Mouse (Mus musculus): ENCODE data around the gene Kif26a. TPM values are rescaled to one million over a fixed set of nuclear protein-coding genes. Genes with fewer than 3 reads are reported as not detected.

Kif26a gene
- polyA plus RNA-seq, 1 experiment from 2014 or later, result 3.5 TPM

DNA sequence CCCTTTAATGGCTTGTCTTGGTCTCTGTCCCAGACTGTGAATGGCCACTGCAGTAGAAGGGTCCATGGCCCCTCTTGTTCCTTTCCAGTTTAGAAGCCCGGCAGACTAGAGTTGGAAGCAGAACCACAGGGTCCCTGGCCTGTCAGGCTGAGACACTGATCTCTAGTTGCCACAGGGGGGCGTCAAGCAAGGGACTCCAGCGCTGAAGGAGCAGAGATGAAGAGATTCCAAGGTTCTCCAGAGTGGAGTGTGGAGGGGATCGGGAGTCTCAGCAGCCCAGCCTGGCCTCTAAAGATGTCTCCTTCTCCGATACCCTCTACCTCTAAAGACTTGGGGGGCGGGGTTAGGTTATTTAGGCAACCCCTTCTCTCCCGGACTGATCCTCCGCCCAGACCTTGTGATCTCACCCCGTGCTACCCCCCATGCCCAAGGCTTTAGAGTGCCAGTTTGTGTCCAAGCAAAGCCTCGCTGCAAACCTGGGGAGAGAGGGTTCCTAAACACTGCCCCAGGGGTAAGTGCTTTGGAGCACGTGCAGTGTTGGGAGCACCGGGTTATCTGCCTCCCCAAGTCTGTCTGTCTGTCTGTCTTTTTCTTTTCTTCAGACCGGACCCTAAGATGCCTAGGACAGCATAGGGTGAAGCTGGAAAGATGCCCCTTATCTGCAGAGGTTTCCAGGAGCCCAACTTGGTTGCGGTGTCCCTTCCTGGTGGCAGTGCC is 2.7 kb upstream of the Kif26a start:
- peak overlapping the region; percentile 67 for H3K4me2 ChIP-seq (ENCODE audit: low read depth, low read length)
- peaks cover 26% of the 10 kb centered on the region; the same call in 1 of the 2 replicates for H3K4me1 ChIP-seq (ENCODE audit: control insufficient read depth, insufficient read depth, low read length)
- H3K4me3 ChIP-seq (replicated peaks; ENCODE audit: low read length), result peak overlapping the region; percentile 42
- no peak overlapping the region for H3K27ac ChIP-seq (ENCODE audit: low read length)
- no peak for ATAC-seq (ENCODE audit: insufficient read depth, low FRiP score)
- 0 out of 2 replicates have a peak overlapping the region, but pooled peaks have one; percentile 17 for H3K9ac ChIP-seq (ENCODE audit: low read length)
- H3K36me3 ChIP-seq (ENCODE audit: control insufficient read depth, insufficient read depth, low read length), result no peaks in the 10 kb centered on the region
- peaks cover 43% of the 10 kb centered on the region for H3K27me3 ChIP-seq (ENCODE audit: control insufficient read depth, insufficient read depth, low read length)
- WGBS, result 5% methylated on average over 14 of the region's 14 CpGs
- H3K9me3 ChIP-seq (replicated peaks; ENCODE audit: control insufficient read depth, low read length), result no peaks in the 10 kb centered on the region

GRCm38 (mm10) chr12:112143833-112144201 is 2.2 kb upstream of the Kif26a start:
- H3K4me1 ChIP-seq (ENCODE audit: control insufficient read depth, insufficient read depth, low read length), result peaks cover 26% of the 10 kb centered on the region; the same call in 1 of the 2 replicates
- peak overlapping the region; percentile 17; the same call in 1 of the 2 replicates for H3K9ac ChIP-seq (ENCODE audit: low read length)
- H3K9me3 ChIP-seq (replicated peaks; ENCODE audit: control insufficient read depth, low read length), result no peaks in the 10 kb centered on the region
- 1% methylated on average over 50 of the region's 52 CpGs for WGBS
- peaks cover 43% of the 10 kb centered on the region for H3K27me3 ChIP-seq (ENCODE audit: control insufficient read depth, insufficient read depth, low read length)
- H3K4me3 ChIP-seq (replicated peaks; ENCODE audit: low read length), result peak overlapping the region; percentile 42
- H3K4me2 ChIP-seq (ENCODE audit: low read depth, low read length), result peak overlapping the region; percentile 67
- no peak for ATAC-seq (ENCODE audit: insufficient read depth, low FRiP score)
- H3K27ac ChIP-seq (ENCODE audit: low read length), result no peak overlapping the region
- no peaks in the 10 kb centered on the region for H3K36me3 ChIP-seq (ENCODE audit: control insufficient read depth, insufficient read depth, low read length)

DNA sequence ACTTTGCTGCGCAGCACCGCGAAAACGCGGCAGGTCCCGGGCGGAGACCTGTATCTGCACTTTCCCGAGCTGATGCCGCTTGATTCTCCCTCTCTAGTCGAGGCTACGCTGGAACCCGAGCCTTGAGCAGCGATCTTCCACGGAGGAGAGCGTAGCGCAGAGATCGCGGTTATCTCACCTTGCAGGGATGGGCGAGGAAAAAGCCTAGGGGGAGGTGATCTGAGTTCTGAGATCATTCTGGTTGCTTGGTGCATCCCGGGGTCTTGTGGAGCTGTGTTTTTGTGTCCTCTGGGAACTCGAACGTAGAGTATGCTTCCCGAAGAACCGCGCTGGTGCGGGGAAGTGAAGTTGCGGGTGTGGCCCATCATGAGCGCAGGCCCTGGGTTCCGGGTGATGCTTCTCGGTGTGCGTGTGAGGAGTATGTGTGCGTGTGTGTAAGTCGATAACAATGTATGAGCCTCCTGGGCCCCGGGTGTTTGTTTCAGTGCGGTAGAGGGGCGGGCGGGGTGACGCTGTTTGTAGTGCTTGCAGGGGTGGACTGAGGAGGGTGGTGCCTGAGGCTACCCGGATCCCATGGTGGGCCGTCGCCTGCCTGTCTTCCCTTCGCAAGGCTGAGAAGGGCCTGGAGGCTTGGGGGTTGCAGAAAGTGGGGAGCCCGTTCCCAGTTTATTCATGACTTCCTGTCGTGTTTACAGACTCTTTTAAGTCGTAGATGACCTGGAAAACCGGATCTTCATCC is 1.5 kb upstream of the Kif26a start:
- 1% methylated on average over 46 of the region's 46 CpGs for WGBS
- Histone ChIP-seq H3K36me3 (ENCODE audit: control insufficient read depth, insufficient read depth, low read length) (no peaks in the 10 kb centered on the region), H3K4me2 (ENCODE audit: low read depth, low read length) (peak overlapping the region; percentile 67), H3K27me3 (ENCODE audit: control insufficient read depth, insufficient read depth, low read length) (peaks cover 43% of the 10 kb centered on the region), H3K27ac (ENCODE audit: low read length) (no peak overlapping the region), H3K4me3 (replicated peaks; ENCODE audit: low read length) (peak overlapping the region; percentile 42), H3K9me3 (replicated peaks; ENCODE audit: control insufficient read depth, low read length) (no peaks in the 10 kb centered on the region), H3K9ac (ENCODE audit: low read length) (peak overlapping the region; percentile 17; the same call in 1 of the 2 replicates), H3K4me1 (ENCODE audit: control insufficient read depth, insufficient read depth, low read length) (peaks cover 26% of the 10 kb centered on the region; the same call in 1 of the 2 replicates)
- ATAC-seq (ENCODE audit: insufficient read depth, low FRiP score), result no peak

- Histone ChIP-seq H3K27me3 (ENCODE audit: control insufficient read depth, insufficient read depth, low read length) (peaks cover 43% of the 10 kb centered on the region), H3K9me3 (replicated peaks; ENCODE audit: control insufficient read depth, low read length) (no peaks in the 10 kb centered on the region), H3K9ac (ENCODE audit: low read length) (peak overlapping the region; percentile 24; the same call in 1 of the 2 replicates), H3K27ac (ENCODE audit: low read length) (no peak overlapping the region), H3K36me3 (ENCODE audit: control insufficient read depth, insufficient read depth, low read length) (no peaks in the 10 kb centered on the region), H3K4me3 (replicated peaks; ENCODE audit: low read length) (peak overlapping the region; percentile 47), H3K4me2 (ENCODE audit: low read depth, low read length) (peak overlapping the region; percentile 67), H3K4me1 (ENCODE audit: control insufficient read depth, insufficient read depth, low read length) (peaks cover 31% of the 10 kb centered on the region)
- under 1% methylated on average over 37 of the region's 37 CpGs for WGBS
- ATAC-seq (ENCODE audit: insufficient read depth, low FRiP score), result peak; percentile 45; the same call in 1 of the 2 replicates
Observed at GRCm38 (mm10) chr12:112145211-112145874, 665 bp upstream of the Kif26a start.

GRCm38 (mm10) chr12:112147365-112147764 is 1.4 kb downstream of the Kif26a start:
- 42% methylated on average over 5 of the region's 5 CpGs for WGBS
- Histone ChIP-seq H3K9me3 (replicated peaks; ENCODE audit: control insufficient read depth, low read length) (no peaks in the 10 kb centered on the region), H3K9ac (ENCODE audit: low read length) (peak overlapping the region; percentile 61), H3K4me3 (replicated peaks; ENCODE audit: low read length) (peak overlapping the region; percentile 47), H3K36me3 (ENCODE audit: control insufficient read depth, insufficient read depth, low read length) (no peaks in the 10 kb centered on the region), H3K4me2 (ENCODE audit: low read depth, low read length) (peak overlapping the region; percentile 67), H3K27ac (ENCODE audit: low read length) (no peak overlapping the region), H3K4me1 (ENCODE audit: control insufficient read depth, insufficient read depth, low read length) (peaks cover 39% of the 10 kb centered on the region), H3K27me3 (ENCODE audit: control insufficient read depth, insufficient read depth, low read length) (peaks cover 32% of the 10 kb centered on the region)
- ATAC-seq (ENCODE audit: insufficient read depth, low FRiP score), result no peak

GRCm38 (mm10) chr12:112150011-112150410 is 4.0 kb downstream of the Kif26a start:
- Histone ChIP-seq H3K4me3 (replicated peaks; ENCODE audit: low read length) (no peak overlapping the region), H3K4me1 (ENCODE audit: control insufficient read depth, insufficient read depth, low read length) (peaks cover 28% of the 10 kb centered on the region), H3K4me2 (ENCODE audit: low read depth, low read length) (no peak overlapping the region), H3K36me3 (ENCODE audit: control insufficient read depth, insufficient read depth, low read length) (no peaks in the 10 kb centered on the region), H3K9me3 (replicated peaks; ENCODE audit: control insufficient read depth, low read length) (no peaks in the 10 kb centered on the region), H3K27ac (ENCODE audit: low read length) (no peak overlapping the region), H3K9ac (ENCODE audit: low read length) (no peak overlapping the region), H3K27me3 (ENCODE audit: control insufficient read depth, insufficient read depth, low read length) (peaks cover 6% of the 10 kb centered on the region)
- WGBS, result 48% methylated on average over 7 of the region's 7 CpGs
- no peak for ATAC-seq (ENCODE audit: insufficient read depth, low FRiP score)

DNA sequence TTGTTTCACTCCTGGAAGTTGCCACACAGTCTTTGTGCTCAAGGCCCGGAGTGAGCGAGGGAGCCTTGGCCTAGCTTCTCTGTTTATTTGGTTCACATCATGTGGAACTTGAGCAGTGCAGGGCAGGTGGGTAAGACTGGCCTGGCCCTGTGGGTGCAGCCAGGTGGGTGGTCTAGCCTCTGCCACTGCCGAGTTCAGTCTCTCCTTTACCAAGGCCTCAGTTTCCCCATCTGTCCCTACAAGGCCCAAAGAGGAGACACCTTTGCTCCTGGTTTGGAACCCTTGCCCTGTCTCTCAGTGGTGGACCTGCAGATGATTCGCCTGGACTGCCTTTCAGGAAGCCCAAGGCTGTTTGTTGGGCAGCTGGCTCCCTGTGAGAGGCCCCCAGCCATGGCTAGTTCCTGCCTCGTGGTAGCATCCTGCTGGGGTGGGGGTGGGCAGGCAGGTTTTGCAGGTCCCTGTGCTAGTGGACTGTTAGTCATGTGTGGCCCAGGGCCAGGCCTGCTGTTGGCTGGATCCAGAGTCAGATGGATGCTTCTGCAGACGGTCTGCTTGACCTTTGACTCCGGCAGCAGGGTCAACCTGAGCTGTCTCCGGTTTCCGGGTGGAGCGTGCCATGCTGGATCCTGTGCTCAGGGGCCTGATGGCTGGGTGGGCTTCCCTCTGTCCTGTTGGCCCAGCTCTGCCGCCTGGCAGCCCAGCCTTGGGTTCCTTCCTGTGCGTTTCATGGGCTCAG is 5.4 kb downstream of the Kif26a start:
- Histone ChIP-seq H3K9me3 (replicated peaks; ENCODE audit: control insufficient read depth, low read length) (no peaks in the 10 kb centered on the region), H3K4me1 (ENCODE audit: control insufficient read depth, insufficient read depth, low read length) (peaks cover 24% of the 10 kb centered on the region), H3K27me3 (ENCODE audit: control insufficient read depth, insufficient read depth, low read length) (0 out of 2 replicates have a peak, but pooled peaks cover 4% of the 10 kb centered on the region), H3K4me2 (ENCODE audit: low read depth, low read length) (no peak overlapping the region), H3K27ac (ENCODE audit: low read length) (peak overlapping the region; percentile 41; the same call in 1 of the 2 replicates), H3K9ac (ENCODE audit: low read length) (no peak overlapping the region), H3K4me3 (replicated peaks; ENCODE audit: low read length) (no peak overlapping the region), H3K36me3 (ENCODE audit: control insufficient read depth, insufficient read depth, low read length) (no peaks in the 10 kb centered on the region)
- ATAC-seq (ENCODE audit: insufficient read depth, low FRiP score), result 0 out of 2 replicates have a peak, but pooled peaks have one; percentile 18
- 41% methylated on average over 12 of the region's 12 CpGs for WGBS

- Histone ChIP-seq H3K9ac (ENCODE audit: low read length) (no peak overlapping the region), H3K27me3 (ENCODE audit: control insufficient read depth, insufficient read depth, low read length) (0 out of 2 replicates have a peak, but pooled peaks cover 4% of the 10 kb centered on the region), H3K4me3 (replicated peaks; ENCODE audit: low read length) (no peak overlapping the region), H3K9me3 (replicated peaks; ENCODE audit: control insufficient read depth, low read length) (no peaks in the 10 kb centered on the region), H3K36me3 (ENCODE audit: control insufficient read depth, insufficient read depth, low read length) (no peaks in the 10 kb centered on the region), H3K4me1 (ENCODE audit: control insufficient read depth, insufficient read depth, low read length) (peaks cover 24% of the 10 kb centered on the region), H3K27ac (ENCODE audit: low read length) (peak overlapping the region; percentile 34; the same call in 1 of the 2 replicates), H3K4me2 (ENCODE audit: low read depth, low read length) (no peak overlapping the region)
- no peak for ATAC-seq (ENCODE audit: insufficient read depth, low FRiP score)
- 50% methylated on average over 6 of the region's 6 CpGs for WGBS
Observed at GRCm38 (mm10) chr12:112151980-112152362, 6.0 kb downstream of the Kif26a start.

Data from stomach, embryonic 16.5 days (tissue).